Mouse (Mus musculus) c-Kit-positive CD71-negative TER-119-negative erythroid progenitor cells, embryonic 14.5 days (primary cell): ENCODE data around the gene Stk33.

Source experiments
- DNase-seq: peaks from one replicate; pipeline ENCODE4 v3.0.0-alpha.2; 2013; ENCODE audit warnings: low read depth

The Stk33 gene

GRCm38 (mm10) chr7:109241313-109241712, 197.6 kb downstream of the Stk33 start:
- DNase-seq = no peak

GRCm38 (mm10) chr7:109239346-109239745, 199.5 kb downstream of the Stk33 start:
- DNase-seq = no peak

GRCm38 (mm10) chr7:109238724-109239123, 200.2 kb downstream of the Stk33 start:
- DNase-seq = no peak

GRCm38 (mm10) chr7:109234882-109235640, 203.8 kb downstream of the Stk33 start:
- no peak for DNase-seq

- no peak for DNase-seq
These were observed 204.4 kb downstream of the Stk33 start for GRCm38 (mm10) chr7:109234476-109234875.

GRCm38 (mm10) chr7:109231881-109232321, 207.0 kb downstream of the Stk33 start:
- DNase-seq = no peak

- DNase-seq = no peak
These were observed 207.6 kb downstream of the Stk33 start for GRCm38 (mm10) chr7:109231307-109231706.

GRCm38 (mm10) chr7:109230806-109231205, 208.1 kb downstream of the Stk33 start:
- peak; percentile 53 for DNase-seq
